Mouse (Mus musculus) stomach, postnatal 0 days (tissue): Measurements from ENCODE around the gene Apoa2. TPM values are rescaled to one million over a fixed set of nuclear protein-coding genes. Genes with fewer than 3 reads are reported as not detected.

Source experiments
- ATAC-seq: fragments of 200-750 bp; cut with Nextera tagmentation; 2 replicates; pipeline ENCODE4 v1.8.0; 2017; ENCODE audit not compliant: low FRiP score, low TSS enrichment
- DNase-seq: peaks from one replicate; pipeline ENCODE4 v3.0.0-alpha.2; 2016; ENCODE audit warnings: low spot score
- H3K27ac ChIP-seq: fragments of 300-500 bp; sonication (generic); replicated peaks from 2 replicates; pipeline ENCODE4 v1.5.1; 2014; ENCODE audit warnings: mild to moderate bottlenecking, control low read depth
- H3K27me3 ChIP-seq: fragments of 300-500 bp; sonication (generic); 2 replicates; pipeline ENCODE4 v1.6.1; 2014; ENCODE audit warnings: low read length; ENCODE audit not compliant: control insufficient read depth, insufficient read depth
- H3K36me3 ChIP-seq: fragments of 300-500 bp; sonication (generic); 2 replicates; pipeline ENCODE4 v1.6.1; 2014; ENCODE audit warnings: low read length, mixed read lengths; ENCODE audit not compliant: control insufficient read depth, insufficient read depth
- H3K4me1 ChIP-seq: fragments of 300-500 bp; sonication (generic); replicated peaks from 2 replicates; pipeline ENCODE4 v1.6.1; 2014; ENCODE audit warnings: antibody characterized with exemption; ENCODE audit not compliant: control insufficient read depth, insufficient read depth
- H3K4me2 ChIP-seq: fragments of 300-500 bp; sonication (generic); replicated peaks from 2 replicates; pipeline ENCODE4 v1.6.1; 2014; ENCODE audit warnings: low read depth, mild to moderate bottlenecking, control low read depth, moderate library complexity
- H3K4me3 ChIP-seq: fragments of 300-500 bp; sonication (generic); 2 replicates; pipeline ENCODE4 v1.5.1; 2014; ENCODE audit warnings: low read depth, low read length, control low read depth
- H3K9ac ChIP-seq: fragments of 300-500 bp; sonication (generic); 2 replicates; pipeline ENCODE4 v1.6.1; 2014; ENCODE audit warnings: mild to moderate bottlenecking, low read length, control low read depth, mixed read lengths
- H3K9me3 ChIP-seq: fragments of 300-500 bp; sonication (generic); 2 replicates; pipeline ENCODE4 v1.6.1; 2016; ENCODE audit warnings: low read length; ENCODE audit not compliant: control insufficient read depth
- CTCF ChIP-seq: IDR thresholded peaks from 2 replicates; pipeline ENCODE4 v1.5.1; 2016; ENCODE audit warnings: antibody characterized with exemption, low read depth, mild to moderate bottlenecking, moderate library complexity
- EP300 ChIP-seq: optimal IDR thresholded peaks from 2 replicates; pipeline ENCODE3; 2016; ENCODE audit warnings: antibody characterized with exemption
- WGBS: fragments of 180-500 bp; shearing (Covaris S2); extraction: QIAGEN DNeasy Blood & Tissue Kit; methylation state at CpG from one replicate; pipeline ENCODE4 v1.1.7; 2014; 5-methylcytosine and 5-hydroxymethylcytosine counted together
- polyA plus RNA-seq: library from polyadenylated mRNA; unstranded; fragments of >200 nt; fragmentation: Nextera tagmentation; extraction: Ambion mirVana; gene quantifications from 2 replicates; pipeline ENCODE4 v1.2.1, GENCODE M21; 2015

The Apoa2 gene
- polyA plus RNA-seq, 1 experiment from 2014 or later: 26.3 TPM

DNA sequence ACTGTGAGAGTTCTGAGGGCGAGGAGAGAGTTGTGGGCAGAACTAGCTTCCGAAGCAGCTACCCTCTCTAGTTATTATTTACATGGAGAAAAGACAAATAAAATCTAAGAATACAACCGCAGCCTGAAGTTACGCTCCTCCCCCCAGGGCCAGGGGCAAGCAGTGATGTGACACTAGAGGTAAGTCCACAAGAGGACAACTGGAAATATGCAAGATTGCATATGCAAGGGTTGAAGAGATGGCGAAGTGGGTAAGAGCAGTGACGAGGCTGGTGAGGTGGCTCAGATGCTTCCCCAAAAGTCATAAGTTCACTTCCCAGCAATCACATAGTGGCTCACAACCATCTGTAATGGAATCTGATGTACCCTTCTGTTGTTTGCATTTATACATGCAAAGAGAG lies 1.7 kb upstream of the Apoa2 start:
- Histone ChIP-seq H3K27me3 (no peaks in the 10 kb centered on the region), H3K4me1 (peaks cover 4% of the 10 kb centered on the region), H3K4me2 (peak overlapping the region; percentile 48), H3K9me3 (no peaks in the 10 kb centered on the region), H3K36me3 (peaks cover 7% of the 10 kb centered on the region; the same call in 1 of the 2 replicates), H3K9ac (no peak overlapping the region), H3K27ac (peak overlapping the region; percentile 92), H3K4me3 (peak overlapping the region; percentile 37)
- TF ChIP-seq EP300: no peak
- TF ChIP-seq CTCF: no peak
- WGBS: 71% methylated on average over 6 of the region's 6 CpGs
- ATAC-seq (no peak), DNase-seq (no peak)

DNA sequence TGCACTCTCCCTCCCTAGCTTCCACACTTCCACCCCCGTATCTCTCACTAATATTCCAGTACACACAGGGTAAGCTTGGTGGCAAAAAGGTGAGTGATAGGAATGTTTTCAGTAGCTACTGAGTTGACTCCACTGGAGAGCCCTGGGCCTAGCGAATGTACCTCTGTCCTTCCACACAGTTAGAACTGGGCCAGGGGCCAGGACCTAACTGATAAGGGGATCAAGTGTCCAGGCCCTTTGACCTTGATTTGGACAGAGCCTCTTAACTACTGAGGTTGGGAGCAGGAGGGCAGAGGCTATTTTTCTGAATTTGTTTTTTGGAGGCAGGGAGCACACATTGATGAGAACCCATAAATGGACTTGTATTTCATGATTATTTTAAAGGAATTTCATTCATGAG lies 1.1 kb upstream of the Apoa2 start:
- no peak for ATAC-seq
- TF ChIP-seq EP300: no peak
- no peak for TF ChIP-seq CTCF
- Histone ChIP-seq H3K4me2 (no peak overlapping the region), H3K9me3 (no peaks in the 10 kb centered on the region), H3K9ac (no peak overlapping the region), H3K36me3 (peaks cover 5% of the 10 kb centered on the region; the same call in 1 of the 2 replicates), H3K27ac (no peak overlapping the region), H3K4me1 (peaks cover 4% of the 10 kb centered on the region), H3K4me3 (no peak overlapping the region), H3K27me3 (no peaks in the 10 kb centered on the region)
- 79% methylated on average over 2 of the region's 2 CpGs for WGBS
- no peak for DNase-seq

DNA sequence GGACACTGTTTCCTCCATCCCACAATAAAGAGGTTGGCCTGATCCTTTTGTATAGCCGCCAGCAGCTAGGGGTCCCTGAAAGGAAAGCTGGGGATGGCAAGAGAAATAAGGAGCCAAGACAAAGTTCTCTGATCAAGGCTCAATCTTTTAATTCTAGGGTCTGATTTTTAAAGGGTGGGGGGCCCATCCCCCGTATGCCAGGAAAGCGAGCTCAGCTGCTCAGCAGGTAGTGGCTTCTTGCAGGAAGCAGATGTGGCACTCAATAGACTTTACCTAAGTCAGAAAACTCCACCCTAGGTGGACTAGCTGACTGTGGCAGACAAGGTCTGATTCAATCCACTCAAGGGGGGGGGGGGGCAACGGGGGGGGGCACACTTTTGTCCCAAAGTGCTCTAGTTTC lies 1.9 kb downstream of the Apoa2 start:
- ATAC-seq (no peak), DNase-seq (no peak)
- 54% methylated on average over 4 of the region's 4 CpGs for WGBS
- Histone ChIP-seq H3K9ac (no peak overlapping the region), H3K4me1 (peaks cover under 1% of the 10 kb centered on the region; the same call in 1 of the 2 replicates), H3K27me3 (no peaks in the 10 kb centered on the region), H3K4me3 (no peak overlapping the region), H3K4me2 (no peak overlapping the region), H3K36me3 (no peaks in the 10 kb centered on the region), H3K27ac (no peak overlapping the region), H3K9me3 (no peaks in the 10 kb centered on the region)
- no peak for TF ChIP-seq CTCF
- no peak for TF ChIP-seq EP300

DNA sequence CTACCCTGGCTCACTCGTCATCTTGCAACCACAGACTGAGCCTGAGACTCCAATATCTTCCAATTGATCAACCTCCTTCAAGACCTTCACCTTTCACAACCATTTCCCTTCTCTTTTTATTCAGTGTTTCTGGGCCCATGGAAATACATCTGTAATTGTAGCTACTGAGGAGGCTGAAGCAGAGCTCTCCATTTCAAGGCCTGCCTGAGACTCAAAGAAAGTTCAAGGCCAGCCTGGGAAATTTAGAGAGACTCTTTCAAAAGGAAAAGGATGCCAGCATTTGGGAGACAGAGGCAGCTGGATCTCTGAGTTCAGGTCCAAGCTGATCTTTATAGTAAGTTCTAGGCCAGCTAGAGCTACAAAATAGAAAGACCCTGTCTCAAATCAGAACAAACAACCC lies 3.0 kb downstream of the Apoa2 start:
- Histone ChIP-seq H3K4me2 (no peak overlapping the region), H3K27ac (no peak overlapping the region), H3K36me3 (no peaks in the 10 kb centered on the region), H3K9ac (no peak overlapping the region), H3K4me1 (no peaks in the 10 kb centered on the region), H3K4me3 (no peak overlapping the region), H3K9me3 (no peaks in the 10 kb centered on the region), H3K27me3 (no peaks in the 10 kb centered on the region)
- WGBS: 93% methylated on average over 1 of the region's 1 CpGs
- ATAC-seq (no peak), DNase-seq (no peak)
- TF ChIP-seq CTCF: no peak
- TF ChIP-seq EP300: no peak

DNA sequence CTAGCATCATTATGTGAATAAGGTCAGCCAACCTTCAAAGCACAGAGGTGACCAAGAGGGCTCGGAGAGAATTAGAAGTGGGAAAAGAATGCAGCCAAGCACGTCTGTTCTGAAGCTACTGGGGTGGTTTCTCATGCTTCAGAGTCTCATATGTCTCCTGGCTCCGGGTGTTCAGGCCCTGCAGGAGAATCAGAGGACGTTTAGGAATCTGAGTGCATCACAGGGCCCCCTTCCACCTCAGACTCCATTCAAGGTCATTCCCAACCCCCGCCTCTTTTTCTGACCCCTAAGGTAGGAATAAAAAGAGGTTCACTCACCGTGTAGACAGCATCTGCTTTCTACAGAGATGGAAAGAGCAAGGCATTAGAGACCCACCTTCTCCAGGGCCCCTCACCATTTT lies 4.9 kb downstream of the Apoa2 start:
- no peak for TF ChIP-seq CTCF
- no peak for TF ChIP-seq EP300
- H3K27me3 ChIP-seq: no peaks in the 10 kb centered on the region
- H3K27ac ChIP-seq: no peak overlapping the region

DNA sequence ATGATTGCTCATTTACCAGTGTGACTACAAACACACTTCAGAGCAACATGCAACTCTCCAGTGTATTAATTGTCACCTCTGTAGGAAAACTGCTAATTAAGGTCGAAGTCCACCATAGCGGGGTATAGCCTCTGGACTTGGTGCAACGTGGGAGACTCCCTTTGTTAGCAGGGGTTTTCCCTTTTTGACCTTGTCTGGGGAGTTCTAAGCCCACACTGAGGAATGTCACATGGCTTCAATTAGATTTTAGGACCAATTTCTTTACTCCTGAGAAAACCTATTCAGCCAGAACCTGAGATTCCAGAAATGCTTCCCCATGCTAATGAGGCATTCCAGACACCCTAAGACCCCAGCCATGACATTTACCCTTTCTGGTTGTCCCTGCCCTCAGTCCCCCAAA lies 5.4 kb downstream of the Apoa2 start:
- Histone ChIP-seq H3K36me3 (peaks cover 10% of the 10 kb centered on the region), H3K27ac (no peak overlapping the region), H3K4me3 (no peak overlapping the region), H3K27me3 (no peaks in the 10 kb centered on the region), H3K4me1 (no peaks in the 10 kb centered on the region), H3K4me2 (no peak overlapping the region), H3K9me3 (no peaks in the 10 kb centered on the region), H3K9ac (no peak overlapping the region)
- ATAC-seq (no peak), DNase-seq (no peak)
- WGBS: 80% methylated on average over 3 of the region's 3 CpGs
- TF ChIP-seq CTCF: no peak
- TF ChIP-seq EP300: no peak

More for the DNA sequence above, 4.9 kb downstream of the Apoa2 start:
- H3K4me1 ChIP-seq: no peaks in the 10 kb centered on the region
- no peak overlapping the region for H3K9ac ChIP-seq
- H3K4me2 ChIP-seq: no peak overlapping the region
- DNase-seq: no peak
- no peak for ATAC-seq
- H3K9me3 ChIP-seq: no peaks in the 10 kb centered on the region
- 57% methylated on average over 6 of the region's 6 CpGs for WGBS
- peaks cover 7% of the 10 kb centered on the region; the same call in 1 of the 2 replicates for H3K36me3 ChIP-seq
- H3K4me3 ChIP-seq: no peak overlapping the region
